Mouse (Mus musculus): ENCODE data around the gene Epn2.

DNA sequence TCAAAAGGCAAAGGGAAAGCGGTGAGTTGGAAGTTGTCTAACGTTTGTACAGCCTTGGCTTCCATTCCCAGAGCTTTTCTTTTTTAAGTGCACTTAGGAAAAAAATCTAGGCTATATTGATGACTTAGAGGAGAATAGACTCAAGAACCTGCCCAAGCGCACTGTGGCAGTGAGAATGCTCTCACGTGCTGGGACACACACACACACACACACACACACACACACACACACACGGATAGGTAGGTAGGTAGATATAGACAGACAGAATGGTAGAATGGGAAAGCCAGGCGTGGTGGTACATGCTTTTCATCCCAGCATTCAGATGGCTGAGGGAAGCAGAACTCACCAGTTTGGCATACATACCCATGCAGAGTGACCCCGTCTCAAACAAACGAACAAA is 41.3 kb upstream of the Epn2 start:
- no peak for TF ChIP-seq GATA1 (IDR thresholded peaks at IDR 0.05; ENCODE audit: borderline replicate concordance, low read length)
- TF ChIP-seq FLI1 (IDR thresholded peaks at IDR 0.05; ENCODE audit: low read length) = no peak

All from megakaryocyte, embryonic 14.5 days (primary cell).